Mouse (Mus musculus): ENCODE results near the gene Canx.
A peak's percentile ranks its signal among the peaks of the same experiment; 100 is the strongest.
"Not testable (repeated sequence)": the region's sequence is repeated elsewhere in the genome, so short reads cannot be mapped to it uniquely, and the experiment has no call there.

Gene Canx

GRCm38 (mm10) chr11:50333181-50333580 lies 7.7 kb upstream of the Canx start:
- DNase-seq (ENCODE audit: low spot score in 2 of 2) = no peak

- DNase-seq (ENCODE audit: low spot score in 2 of 2) = no peak
Observed at GRCm38 (mm10) chr11:50329378-50329777, 3.9 kb upstream of the Canx start.

- no peak for DNase-seq (ENCODE audit: low spot score in 2 of 2)
Observed at GRCm38 (mm10) chr11:50328075-50328625, 2.7 kb upstream of the Canx start.

GRCm38 (mm10) chr11:50326302-50326966 lies 961 bp upstream of the Canx start:
- DNase-seq (ENCODE audit: low spot score in 2 of 2) = no peak

- DNase-seq (ENCODE audit: low spot score in 2 of 2) = no peak
Observed at GRCm38 (mm10) chr11:50324751-50325471, 562 bp downstream of the Canx start.

GRCm38 (mm10) chr11:50323843-50324242 lies 1.6 kb downstream of the Canx start:
- DNase-seq (ENCODE audit: low spot score in 2 of 2) = no peak

GRCm38 (mm10) chr11:50322345-50322744 lies 3.1 kb downstream of the Canx start:
- DNase-seq (ENCODE audit: low spot score in 2 of 2) = no peak

GRCm38 (mm10) chr11:50321239-50321638 lies 4.2 kb downstream of the Canx start:
- DNase-seq (ENCODE audit: low spot score in 2 of 2) = no peak

- DNase-seq (ENCODE audit: low spot score in 2 of 2) = not testable (repeated sequence)
Observed at GRCm38 (mm10) chr11:50319343-50319742, 6.1 kb downstream of the Canx start.

GRCm38 (mm10) chr11:50312803-50313202 lies 12.7 kb downstream of the Canx start:
- no peak for DNase-seq (ENCODE audit: low spot score in 2 of 2)

- DNase-seq (ENCODE audit: low spot score in 2 of 2) = no peak
Observed at GRCm38 (mm10) chr11:50303406-50303805, 22.1 kb downstream of the Canx start.

GRCm38 (mm10) chr11:50292190-50292855 lies 33.1 kb downstream of the Canx start, which contains the start of gene Maml1:
Gene Maml1 (minus strand): TSS chr11:50292311.
- peak; percentile 97 to 98 for DNase-seq (ENCODE audit: low spot score in 2 of 2)

GRCm38 (mm10) chr11:50291321-50292165 lies 33.9 kb downstream of the Canx start:
- DNase-seq (ENCODE audit: low spot score in 2 of 2) = peak in 1 of 2 experiments; percentile 22

- no peak for DNase-seq (ENCODE audit: low spot score in 2 of 2)
Observed at GRCm38 (mm10) chr11:50290486-50291225, 34.8 kb downstream of the Canx start.

- no peak for DNase-seq (ENCODE audit: low spot score in 2 of 2)
Observed at GRCm38 (mm10) chr11:50286428-50286827, 39.0 kb downstream of the Canx start.

- DNase-seq (ENCODE audit: low spot score in 2 of 2) = no peak
Observed at GRCm38 (mm10) chr11:50285696-50286095, 39.8 kb downstream of the Canx start.

GRCm38 (mm10) chr11:50285263-50285662 lies 40.2 kb downstream of the Canx start:
- DNase-seq (ENCODE audit: low spot score in 2 of 2) = no peak

GRCm38 (mm10) chr11:50280053-50280452 lies 45.4 kb downstream of the Canx start:
- DNase-seq (ENCODE audit: low spot score in 2 of 2) = no peak

GRCm38 (mm10) chr11:50279005-50279404 lies 46.5 kb downstream of the Canx start:
- no peak for DNase-seq (ENCODE audit: low spot score in 2 of 2)

- DNase-seq (ENCODE audit: low spot score in 2 of 2) = no peak
Observed at GRCm38 (mm10) chr11:50277706-50278105, 47.8 kb downstream of the Canx start.

GRCm38 (mm10) chr11:50277025-50277424 lies 48.4 kb downstream of the Canx start:
- no peak for DNase-seq (ENCODE audit: low spot score in 2 of 2)
